In genomic region chr9:16501186-16501711, GRCm38 (mm10) we compare ENCODE assay signal across 8 mouse cellular contexts. TPM values are rescaled to one million over a fixed set of nuclear protein-coding genes. Genes with fewer than 3 reads are reported as not detected.
DNase-seq lines count a peak whose midpoint lies in the region; ATAC-seq and TF ChIP-seq lines count a peak whose summit lies in the region.

TSS of gene Fat3 (minus strand) at chr9:16501285.

- ATAC-seq in megakaryocyte, adult 5-6 weeks (ENCODE audit: poor library complexity, severe bottlenecking): no peak
- ATAC-seq in heart, embryonic 15.5 days (replicated peaks; ENCODE audit: insufficient number of reproducible peaks, insufficient read depth, low FRiP score, low read depth): peak; percentile 17
- ATAC-seq in stomach, postnatal 0 days (ENCODE audit: low FRiP score, low TSS enrichment): peak; percentile 38; the same call in 1 of the 2 replicates
- no peak for ATAC-seq in monocyte, adult 5-6 weeks (replicated peaks; ENCODE audit: insufficient number of reproducible peaks, low FRiP score, low TSS enrichment, poor library complexity, severe bottlenecking)

- peak within 1 kb of the TSS; percentile 57 for H3K9ac ChIP-seq in heart, embryonic 15.5 days
- H3K9ac ChIP-seq in stomach, postnatal 0 days (ENCODE audit: low read length): peak within 1 kb of the TSS; percentile 47

- peaks cover 61% of the 10 kb centered on the region for H3K27me3 ChIP-seq in megakaryocyte, embryonic 14.5 days (replicated peaks)
- H3K27me3 ChIP-seq in heart, embryonic 15.5 days: peaks cover 26% of the 10 kb centered on the region
- no peaks in the 10 kb centered on the region; the same call in 1 of the 2 replicates for H3K27me3 ChIP-seq in stomach, postnatal 0 days (ENCODE audit: control insufficient read depth, insufficient read depth, low read length)

- no peaks in the 10 kb centered on the region for H3K36me3 ChIP-seq in megakaryocyte, embryonic 14.5 days (replicated peaks; ENCODE audit: low read length)
- H3K36me3 ChIP-seq in heart, embryonic 15.5 days: no peaks in the 10 kb centered on the region
- no peaks in the 10 kb centered on the region for H3K36me3 ChIP-seq in stomach, postnatal 0 days (ENCODE audit: control insufficient read depth, insufficient read depth, low read length)

- DNase-seq in embryo, embryonic 10.5 days (ENCODE audit: low spot score): peak; percentile 56
- peak; percentile 27 to 58 for DNase-seq in layer of hippocampus, postnatal 25 days (ENCODE audit: extremely low spot score in 1 of 2, low spot score in 1 of 2)
- peak; percentile 43 for DNase-seq in mesoderm, embryonic 11.5 days (ENCODE audit: low read depth, low spot score)
- peak; percentile 15 for DNase-seq in stomach, postnatal 0 days (ENCODE audit: low spot score)

- no peak for TF ChIP-seq EP300 in stomach, postnatal 0 days (optimal IDR thresholded peaks at IDR 0.05)

- H3K4me3 ChIP-seq in megakaryocyte, embryonic 14.5 days (replicated peaks): peak within 1 kb of the TSS; percentile 76
- peak within 1 kb of the TSS; percentile 63 for H3K4me3 ChIP-seq in heart, embryonic 15.5 days
- H3K4me3 ChIP-seq in stomach, postnatal 0 days (ENCODE audit: low read depth, low read length): peak within 1 kb of the TSS; percentile 52

- H3K9me3 ChIP-seq in megakaryocyte, embryonic 14.5 days: no peaks in the 10 kb centered on the region
- no peaks in the 10 kb centered on the region for H3K9me3 ChIP-seq in heart, embryonic 15.5 days (replicated peaks)
- H3K9me3 ChIP-seq in stomach, postnatal 0 days (ENCODE audit: control insufficient read depth, low read length): no peaks in the 10 kb centered on the region

- TF ChIP-seq CTCF in stomach, postnatal 0 days (IDR thresholded peaks at IDR 0.05; ENCODE audit: low read depth): no peak

- H3K27ac ChIP-seq in heart, embryonic 15.5 days: peak within 1 kb of the TSS; percentile 74
- peak within 1 kb of the TSS; percentile 56 for H3K27ac ChIP-seq in stomach, postnatal 0 days (replicated peaks)

- peaks cover 30% of the 10 kb centered on the region for H3K4me1 ChIP-seq in megakaryocyte, embryonic 14.5 days
- peaks cover 17% of the 10 kb centered on the region for H3K4me1 ChIP-seq in heart, embryonic 15.5 days (replicated peaks)
- no peaks in the 10 kb centered on the region for H3K4me1 ChIP-seq in stomach, postnatal 0 days (replicated peaks; ENCODE audit: control insufficient read depth, insufficient read depth)

- H3K4me2 ChIP-seq in heart, embryonic 15.5 days: peak within 1 kb of the TSS; percentile 95
- H3K4me2 ChIP-seq in stomach, postnatal 0 days (replicated peaks; ENCODE audit: low read depth): peak within 1 kb of the TSS; percentile 69

- whole genome bisulfite sequencing in heart, embryonic 15.5 days: under 1% methylated on average over 21 of the region's 21 CpGs
- WGBS in stomach, postnatal 0 days: under 1% methylated on average over 21 of the region's 21 CpGs

RNA-seq across cellular contexts. Expression of gene Fat3, which starts in this region (rescaled TPM):
- 0.15 TPM in 1 of 2 replicates, not detected in the other for polyA plus RNA-seq in megakaryocyte, embryonic 14.5 days (2012; ENCODE audit: insufficient read depth, low replicate concordance)
- not detected in 2 replicates for total RNA-seq in megakaryocyte, adult 5-6 weeks (2015)
- total RNA-seq in megakaryocyte, adult 5-6 weeks (2017): 0.11 and 0.12 TPM in 2 replicates
- polyA plus RNA-seq in heart, embryonic 15.5 days (2015; fragmentation: Nextera tagmentation; extraction: Ambion mirVana): 0.77 and 1.0 TPM in 2 replicates
- total RNA-seq in layer of hippocampus, postnatal 25 days (2021): 10 to 100 TPM; 31.0 to 40.9 TPM
- polyA plus RNA-seq in stomach, postnatal 0 days (2015; fragmentation: Nextera tagmentation; extraction: Ambion mirVana): 0.93 and 1.1 TPM in 2 replicates
- 0.10 TPM in 1 of 3 replicates, not detected in the others for total RNA-seq in monocyte, adult 5-6 weeks (2017)

Comparison
In these comparisons a context has a peak if more than half of its experiments do, and no peak if none do; other contexts are left out.
1. RNA of gene Fat3 (total RNA-seq): 31.0 to 40.9 TPM in layer of hippocampus, postnatal 25 days; 0.11 to 0.12 TPM in megakaryocyte, adult 5-6 weeks and 0.10 TPM in monocyte, adult 5-6 weeks; every median in the first group is over 10 times any median in the second.
2. ATAC-seq: peak in heart, embryonic 15.5 days (single experiment) and stomach, postnatal 0 days (single experiment); none in megakaryocyte, adult 5-6 weeks (single experiment) and monocyte, adult 5-6 weeks (single experiment).
3. Peak in every context shown above with its lines, with median percentiles within 50 percentile points of each other: H3K4me3 ChIP-seq and DNase-seq.